Mouse (Mus musculus) NIH3T3 (cell line): ENCODE measurements at regions not wholly inside any gene's neighbourhood (a gene's known extent, or its start where the extent isn't known, plus 50 kb on each side); places are given as distances from the start of the nearest gene placed in this dataset.
A peak's percentile ranks its signal among the peaks of the same experiment; 100 is the strongest.

ENCODE experiments used
- DNase-seq: peaks from one replicate; pipeline ENCODE4 v3.0.0-alpha.2; 2012; ENCODE audit warnings: low read depth

- DNase-seq: no peak
These were observed 614.4 kb downstream of the Ntrk3 start for GRCm38 (mm10) chr7:78123386-78123785.

GRCm38 (mm10) chr7:78121151-78121486 is 616.7 kb downstream of the Ntrk3 start:
- DNase-seq: no peak

GRCm38 (mm10) chr7:78120462-78121150 is 617.2 kb downstream of the Ntrk3 start:
- no peak for DNase-seq

GRCm38 (mm10) chr7:78119809-78120208 is 618.0 kb downstream of the Ntrk3 start:
- no peak for DNase-seq

GRCm38 (mm10) chr7:78111291-78111690 is 626.5 kb downstream of the Ntrk3 start:
- no peak for DNase-seq

DNA sequence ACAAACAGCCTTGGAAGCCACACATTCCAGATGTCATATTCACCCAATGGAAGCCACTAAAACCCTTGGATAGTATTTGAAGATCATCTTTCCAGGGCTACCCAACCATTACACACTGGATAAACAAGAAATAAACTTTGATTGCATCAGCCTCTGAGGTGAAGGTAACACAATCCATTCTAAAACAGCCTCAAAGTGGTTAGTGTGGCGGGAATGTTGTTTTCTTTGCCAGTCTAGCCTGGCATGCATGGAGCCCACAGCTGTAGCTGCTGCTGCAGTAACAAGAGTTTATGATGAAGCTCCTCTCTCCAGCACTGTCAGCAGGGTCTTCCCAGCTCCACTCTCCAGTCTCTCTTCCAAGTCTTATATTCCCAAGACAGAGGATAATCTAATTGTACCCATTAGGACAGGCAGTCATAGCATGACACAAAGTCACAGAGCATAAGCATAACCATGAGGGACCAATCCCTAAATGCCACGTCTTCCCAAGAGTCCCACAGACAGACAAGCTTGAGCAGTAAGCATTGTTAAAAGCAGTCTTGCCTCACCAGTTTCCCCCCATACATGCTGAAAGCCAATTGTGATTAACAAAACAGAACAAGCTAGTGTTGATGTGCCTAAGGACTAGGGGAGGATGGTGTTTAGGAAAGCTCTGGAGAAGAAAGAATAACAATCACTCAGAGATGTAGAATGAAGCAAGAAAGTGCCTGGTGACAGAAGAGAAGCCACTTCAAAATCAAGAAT is 634.1 kb downstream of the Ntrk3 start:
- DNase-seq: no peak

- no peak for DNase-seq
These were observed 635.4 kb downstream of the Ntrk3 start for GRCm38 (mm10) chr7:78102396-78102795.

GRCm38 (mm10) chr7:78086566-78087008 is 651.2 kb downstream of the Ntrk3 start:
- DNase-seq: peak; percentile 14

DNA sequence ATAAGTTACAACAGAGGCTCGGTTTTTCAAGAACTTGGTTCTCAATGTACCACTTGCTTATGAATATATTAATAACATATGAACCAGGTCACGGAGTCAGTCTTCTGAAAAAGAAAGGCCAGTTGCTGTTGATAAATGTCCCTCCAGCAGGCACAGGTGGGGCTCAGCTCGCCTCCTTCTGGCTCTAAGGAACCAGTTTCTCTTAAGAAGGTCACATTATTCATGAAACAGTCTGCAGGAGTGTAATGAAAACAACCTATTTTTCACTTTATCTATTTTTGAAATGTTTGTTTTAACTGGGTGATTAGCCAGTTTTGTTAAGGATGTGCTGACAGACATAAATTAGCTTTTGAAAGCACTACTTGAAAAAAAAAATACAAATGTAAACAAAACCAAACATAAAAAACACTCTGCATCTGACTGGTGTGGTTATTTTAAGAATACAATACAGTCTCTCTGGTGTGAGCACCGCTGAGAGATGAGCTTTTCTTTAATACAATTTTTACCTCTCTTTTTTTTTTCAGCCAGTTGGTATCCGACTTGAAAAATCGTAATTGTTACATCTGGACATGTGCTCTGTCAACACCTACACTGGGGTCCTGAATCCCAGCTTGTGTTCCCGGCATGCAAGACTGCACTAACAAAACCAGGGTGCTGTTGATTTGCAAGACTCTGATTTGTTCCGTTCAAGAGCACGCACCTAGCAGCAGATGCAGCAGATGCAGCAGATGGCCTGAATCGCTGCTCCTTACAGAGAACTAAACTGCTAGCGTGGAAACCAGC is 651.8 kb downstream of the Ntrk3 start:
- no peak for DNase-seq

DNA sequence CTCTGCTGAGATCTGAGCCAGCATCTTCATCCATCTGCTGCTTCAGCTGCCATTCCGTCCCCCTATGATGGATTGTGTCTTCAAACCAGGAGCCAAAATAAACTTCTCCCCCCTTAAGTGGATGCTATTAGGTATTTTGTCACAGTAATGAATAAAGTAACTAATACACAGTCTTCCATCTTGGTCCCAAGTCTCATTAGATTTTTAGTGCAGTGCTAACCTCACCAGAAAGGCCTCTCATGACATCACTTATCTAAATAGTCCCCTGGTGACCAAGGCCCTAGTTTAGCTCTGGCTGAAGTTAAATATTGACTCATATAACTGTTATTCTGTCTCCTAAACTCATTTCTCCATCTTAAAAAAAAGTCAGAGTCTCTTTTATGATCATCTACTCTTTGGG is 658.1 kb downstream of the Ntrk3 start:
- DNase-seq: no peak

DNA sequence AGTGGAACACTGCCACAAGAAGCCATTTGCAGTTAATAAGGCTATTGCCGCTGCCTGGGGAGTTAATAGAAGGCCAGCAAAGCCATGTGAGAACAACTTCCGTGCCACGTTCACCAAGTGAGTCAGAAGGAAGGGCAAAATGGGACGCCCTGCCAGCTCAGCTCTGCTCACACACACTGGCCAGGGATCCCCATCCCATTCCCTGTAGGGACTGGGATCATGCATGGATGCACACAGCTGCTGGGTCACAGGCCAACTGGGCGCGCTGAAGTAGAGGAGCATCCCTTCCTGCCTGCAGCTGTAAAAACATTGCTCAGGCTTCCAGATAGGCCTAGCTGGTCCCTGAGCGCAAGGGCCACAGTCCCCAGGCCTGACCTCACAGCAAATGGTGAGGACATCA is 666.7 kb downstream of the Ntrk3 start:
- DNase-seq: no peak

GRCm38 (mm10) chr7:78061631-78062030 is 676.2 kb downstream of the Ntrk3 start:
- DNase-seq: no peak

GRCm38 (mm10) chr7:78049606-78050005 is 688.2 kb downstream of the Ntrk3 start:
- DNase-seq: no peak

DNA sequence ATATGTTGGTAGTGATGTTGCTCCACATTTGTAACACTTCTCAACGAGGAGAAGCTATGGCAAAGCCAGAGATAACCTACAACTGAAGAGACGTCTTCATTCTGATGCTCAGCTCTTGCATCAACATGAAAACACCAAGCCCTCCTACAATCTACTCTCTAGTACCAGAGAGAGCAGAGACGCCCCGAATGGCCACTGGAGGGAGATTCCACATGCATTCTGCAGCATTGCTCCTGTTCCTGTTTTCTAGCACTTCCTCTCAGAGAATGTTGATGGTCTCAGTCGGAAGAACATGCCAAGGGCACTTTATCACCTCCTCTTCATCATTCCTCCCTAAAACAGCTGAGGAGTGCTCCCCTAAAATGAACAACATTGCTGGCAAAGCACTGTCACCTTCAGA is 692.4 kb downstream of the Ntrk3 start:
- DNase-seq: no peak

GRCm38 (mm10) chr7:78031032-78031431 is 706.8 kb downstream of the Ntrk3 start:
- no peak for DNase-seq

- no peak for DNase-seq
These were observed 710.7 kb downstream of the Ntrk3 start for GRCm38 (mm10) chr7:78026992-78027615.

- DNase-seq: no peak
These were observed 714.2 kb downstream of the Ntrk3 start for GRCm38 (mm10) chr7:78023591-78023990.

DNA sequence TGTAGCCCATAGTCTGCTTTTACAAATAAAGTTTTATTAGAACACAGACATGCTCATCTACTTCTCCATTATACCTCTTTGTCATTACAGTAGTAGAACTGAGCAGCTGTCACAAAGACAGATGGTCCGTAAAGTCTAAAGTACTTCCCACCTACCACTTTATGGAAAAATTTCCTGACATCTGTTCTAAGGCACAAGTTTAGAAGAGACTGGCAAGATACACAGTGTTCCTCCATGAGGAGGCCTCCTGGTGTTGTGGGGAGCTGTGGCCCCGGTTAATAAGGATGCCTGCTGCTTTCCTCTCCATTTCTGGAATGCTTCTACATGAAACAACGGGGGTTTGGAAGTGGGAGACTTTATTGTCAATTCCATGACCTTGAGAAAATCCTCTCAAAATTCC is 714.7 kb downstream of the Ntrk3 start:
- no peak for DNase-seq

DNA sequence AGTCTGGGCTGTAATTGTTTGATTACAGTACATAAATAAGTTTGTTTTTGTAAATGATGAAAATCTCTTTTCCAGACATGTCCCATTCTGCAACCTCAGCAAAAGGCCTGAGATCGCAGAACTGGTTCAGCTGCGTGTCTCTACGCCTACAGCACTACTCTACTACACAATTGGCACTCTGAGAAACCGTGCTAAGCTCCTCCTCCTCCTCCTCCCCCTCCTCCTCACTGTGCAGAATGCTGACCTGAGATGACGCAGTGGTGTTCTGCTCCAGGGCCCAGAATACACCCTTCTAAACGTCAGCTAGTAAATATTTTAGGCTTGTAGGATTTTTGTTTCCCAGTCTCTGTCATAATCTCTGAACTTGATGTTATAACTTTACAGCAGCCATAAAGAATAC is 724.2 kb downstream of the Ntrk3 start:
- no peak for DNase-seq

DNA sequence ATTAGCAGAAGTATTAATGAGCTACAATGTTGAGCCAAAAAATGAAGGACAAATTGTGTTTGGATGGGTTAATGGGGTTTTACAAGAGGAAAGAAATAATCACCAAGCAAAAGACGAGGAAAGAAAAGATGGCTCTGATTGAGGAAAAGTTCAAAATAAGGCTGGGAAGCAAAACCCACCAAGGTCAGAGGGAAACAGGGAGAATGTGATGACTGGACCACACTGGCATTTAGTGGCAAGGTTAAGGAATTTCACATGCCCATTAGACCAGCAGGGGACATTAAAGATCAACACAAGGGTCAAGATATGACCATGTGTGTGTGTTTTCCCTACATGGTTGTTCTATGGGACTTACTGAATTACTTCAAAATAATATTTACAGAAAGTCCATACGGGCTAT is 734.7 kb downstream of the Ntrk3 start:
- DNase-seq: no peak

- DNase-seq: no peak
These were observed 744.0 kb downstream of the Ntrk3 start for GRCm38 (mm10) chr7:77993840-77994239.

- no peak for DNase-seq
These were observed 747.7 kb downstream of the Ntrk3 start for GRCm38 (mm10) chr7:77990150-77990549.

DNA sequence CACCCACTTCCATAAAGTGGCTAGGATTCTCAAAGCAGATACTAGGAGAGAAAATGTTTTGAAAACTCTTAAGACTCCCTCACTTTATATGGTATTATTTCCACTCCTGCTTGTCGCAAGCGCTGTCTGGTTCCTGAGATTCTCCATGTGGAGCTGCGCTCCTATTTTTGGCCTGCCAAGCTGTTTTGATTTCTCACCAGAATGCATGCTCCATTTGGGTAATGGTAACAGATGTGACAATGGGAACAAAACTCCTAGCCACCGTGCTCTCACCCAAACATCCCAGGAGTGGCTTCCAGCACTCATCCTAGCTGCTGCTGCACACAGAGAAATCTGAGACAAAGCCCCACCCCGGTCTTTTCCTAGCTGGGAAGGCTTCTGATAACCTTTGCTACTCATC is 749.6 kb downstream of the Ntrk3 start:
- DNase-seq: no peak
